ENCODE assay signal across 33 mouse cellular contexts in the genomic region with DNA sequence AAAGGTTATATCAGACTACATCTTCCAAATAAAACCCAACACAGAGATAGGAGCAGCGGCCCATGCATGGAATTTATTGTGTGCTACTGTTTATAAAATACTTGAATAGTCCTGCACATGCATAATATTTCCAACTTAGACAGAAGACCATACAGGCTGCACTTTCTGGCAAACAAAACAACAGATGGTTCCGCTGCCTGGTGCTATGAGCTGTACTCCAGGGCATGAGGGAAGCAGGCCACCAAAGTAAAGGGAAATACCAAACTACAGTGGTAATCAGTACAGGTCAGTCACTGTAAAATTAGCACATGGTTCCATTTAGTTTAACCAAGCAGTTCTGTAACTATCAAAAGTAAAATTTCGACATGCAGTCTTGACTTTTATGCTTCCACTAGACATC. TPM values are rescaled to one million over a fixed set of nuclear protein-coding genes. Genes with fewer than 3 reads are reported as not detected.
A peak's percentile ranks its signal among the peaks of the same experiment; 100 is the strongest.
DNase-seq lines count a peak whose midpoint lies in the region; ATAC-seq and TF ChIP-seq lines count a peak whose summit lies in the region.
"Had no signal": no experiment of that assay in that cellular context is flagged by ENCODE, and none has a peak within 500 bp of the region (broad histone marks: within the 10 kb centered on the region; RNA-seq: fewer than 3 reads in every experiment).

No protein-coding gene starts in this region.

- no peak overlapping the region for H3K9ac ChIP-seq in embryonic facial prominence, embryonic 11.5 days (replicated peaks; ENCODE audit: low read length)
- no peak overlapping the region for H3K9ac ChIP-seq in embryonic facial prominence, embryonic 12.5 days
- H3K9ac ChIP-seq: embryonic facial prominence, embryonic 15.5 days; heart, embryonic 13.5 days; hindbrain, embryonic 15.5 days; kidney, embryonic 15.5 days; liver, embryonic 12.5 days; liver, postnatal 0 days; midbrain, embryonic 13.5 days had no signal

- H3K4me2 ChIP-seq in embryonic facial prominence, embryonic 11.5 days (ENCODE audit: low read depth, low read length), result no peak overlapping the region
- no peak overlapping the region for H3K4me2 ChIP-seq in embryonic facial prominence, embryonic 12.5 days (replicated peaks)
- H3K4me2 ChIP-seq: embryonic facial prominence, embryonic 15.5 days; heart, embryonic 13.5 days; hindbrain, embryonic 15.5 days; kidney, embryonic 15.5 days; liver, embryonic 12.5 days; midbrain, embryonic 13.5 days had no signal

- H3K4me1 ChIP-seq in embryonic facial prominence, embryonic 11.5 days (ENCODE audit: control insufficient read depth, insufficient read depth, low read length), result no peaks in the 10 kb centered on the region
- H3K4me1 ChIP-seq in embryonic facial prominence, embryonic 10.5 days, result no peaks in the 10 kb centered on the region
- H3K4me1 ChIP-seq in embryonic facial prominence, embryonic 12.5 days, result no peaks in the 10 kb centered on the region
- H3K4me1 ChIP-seq: embryonic facial prominence, embryonic 15.5 days; heart, embryonic 13.5 days; hindbrain, embryonic 10.5 days; hindbrain, embryonic 15.5 days; kidney, embryonic 15.5 days; liver, embryonic 12.5 days; midbrain, embryonic 13.5 days had no signal

- H3K27me3 ChIP-seq in embryonic facial prominence, embryonic 11.5 days (ENCODE audit: control insufficient read depth, insufficient read depth, low read length), result no peaks in the 10 kb centered on the region
- H3K27me3 ChIP-seq in embryonic facial prominence, embryonic 10.5 days (replicated peaks; ENCODE audit: low read depth, poor library complexity, severe bottlenecking), result no peaks in the 10 kb centered on the region
- H3K27me3 ChIP-seq in embryonic facial prominence, embryonic 12.5 days, result no peaks in the 10 kb centered on the region
- H3K27me3 ChIP-seq: embryonic facial prominence, embryonic 15.5 days; heart, embryonic 13.5 days; hindbrain, embryonic 15.5 days; kidney, embryonic 15.5 days; liver, embryonic 12.5 days; megakaryocyte, embryonic 14.5 days; midbrain, embryonic 13.5 days had no signal

- no peaks in the 10 kb centered on the region; the same call in none of the 2 replicates for H3K36me3 ChIP-seq in embryonic facial prominence, embryonic 11.5 days (replicated peaks; ENCODE audit: control insufficient read depth, insufficient read depth, low read depth, low read length)
- peaks cover 74% of the 10 kb centered on the region for H3K36me3 ChIP-seq in embryonic facial prominence, embryonic 10.5 days (replicated peaks)
- H3K36me3 ChIP-seq in embryonic facial prominence, embryonic 12.5 days, result peaks cover 27% of the 10 kb centered on the region

- no peak for ATAC-seq in embryonic facial prominence, embryonic 11.5 days (replicated peaks; ENCODE audit: insufficient number of reproducible peaks, low FRiP score, low TSS enrichment, low read depth)
- peak; percentile 47; the same call in 1 of the 2 replicates for ATAC-seq in embryonic facial prominence, embryonic 12.5 days (ENCODE audit: insufficient number of reproducible peaks, insufficient read depth, low FRiP score, low TSS enrichment)
- ATAC-seq: forebrain, embryonic 16.5 days; inflammation-experienced regulatory T-cells, adult 6 months; liver, embryonic 12.5 days; liver, postnatal 0 days; lung, postnatal 0 days; midbrain, embryonic 13.5 days had no signal

- no peak for TF ChIP-seq CTCF in left cerebral cortex, adult 2 months (IDR thresholded peaks at IDR 0.05)

- H3K27ac ChIP-seq in embryonic facial prominence, embryonic 11.5 days (replicated peaks; ENCODE audit: low read depth, low read length), result no peak overlapping the region
- H3K27ac ChIP-seq in embryonic facial prominence, embryonic 10.5 days (replicated peaks), result no peak overlapping the region
- no peak overlapping the region for H3K27ac ChIP-seq in embryonic facial prominence, embryonic 12.5 days
- H3K27ac ChIP-seq in left cerebral cortex, adult 2 months, result no peak overlapping the region
- H3K27ac ChIP-seq: embryonic facial prominence, embryonic 15.5 days; heart, embryonic 13.5 days; hindbrain, embryonic 10.5 days; hindbrain, embryonic 15.5 days; kidney, embryonic 15.5 days; liver, embryonic 12.5 days; midbrain, embryonic 13.5 days; stomach, postnatal 0 days had no signal

- 74% methylated on average over 3 of the region's 3 CpGs for WGBS in embryonic facial prominence, embryonic 11.5 days
- 85% methylated on average over 3 of the region's 3 CpGs for WGBS in embryonic facial prominence, embryonic 10.5 days
- WGBS in embryonic facial prominence, embryonic 12.5 days, result 61% methylated on average over 3 of the region's 3 CpGs

- no peaks in the 10 kb centered on the region for H3K9me3 ChIP-seq in embryonic facial prominence, embryonic 11.5 days (replicated peaks; ENCODE audit: control insufficient read depth, low read length)
- H3K9me3 ChIP-seq in embryonic facial prominence, embryonic 10.5 days, result no peaks in the 10 kb centered on the region
- H3K9me3 ChIP-seq in embryonic facial prominence, embryonic 12.5 days, result no peaks in the 10 kb centered on the region
- H3K9me3 ChIP-seq: embryonic facial prominence, embryonic 15.5 days; heart, embryonic 13.5 days; hindbrain, embryonic 10.5 days; hindbrain, embryonic 15.5 days; kidney, embryonic 15.5 days; liver, embryonic 12.5 days; megakaryocyte, embryonic 14.5 days; midbrain, embryonic 13.5 days had no signal

- intact Hi-C loops in left cerebral cortex, adult 2 months (cut with DNase I), result no loop called here
- intact Hi-C loops in left cerebral cortex, postnatal 36 days (cut with DNase I), result no loop called here

- H3K4me3 ChIP-seq in embryonic facial prominence, embryonic 11.5 days (ENCODE audit: low read depth, low read length), result no peak overlapping the region
- no peak overlapping the region for H3K4me3 ChIP-seq in embryonic facial prominence, embryonic 10.5 days
- no peak overlapping the region for H3K4me3 ChIP-seq in embryonic facial prominence, embryonic 12.5 days
- no peak overlapping the region for H3K4me3 ChIP-seq in left cerebral cortex, adult 2 months
- H3K4me3 ChIP-seq: embryonic facial prominence, embryonic 15.5 days; heart, embryonic 13.5 days; hindbrain, embryonic 10.5 days; hindbrain, embryonic 15.5 days; kidney, embryonic 15.5 days; liver, embryonic 12.5 days; megakaryocyte, embryonic 14.5 days; midbrain, embryonic 13.5 days had no signal

- DNase-seq in embryonic facial prominence, embryonic 11.5 days (ENCODE audit: low spot score), result peak; percentile 42
- no peak for DNase-seq in embryonic facial prominence, embryonic 10.5 days (ENCODE audit: low spot score)
- peak; percentile 83 for DNase-seq in brain, adult 2 months (ENCODE audit: low read depth, low spot score)
- peak; percentile 33 for DNase-seq in cerebellum, adult 8-10 months
- DNase-seq in left cerebral cortex, adult 2 months (ENCODE audit: extremely low spot score in 1 of 2, low spot score in 2 of 2), result no peak
- DNase-seq in left cerebral cortex, postnatal 36 days (ENCODE audit: low spot score in 2 of 2), result no peak
- no peak for DNase-seq in ovary, postnatal 10 days (ENCODE audit: low spot score)
- DNase-seq: adrenal gland, postnatal 25 days; heart, postnatal 10 days; kidney, adult 11 months; kidney, postnatal 25 days; left cerebral cortex, postnatal 4 days; liver, postnatal 0 days; lung, postnatal 4 days; right cerebral cortex, postnatal 25 days; thymus, adult 18-20 months; thymus, postnatal 25 days had no signal

RNA-seq across cellular contexts. Expression of a gene that starts 3.3 kb away (rescaled TPM):
- polyA plus RNA-seq in embryonic facial prominence, embryonic 11.5 days (2014; fragmentation: Nextera tagmentation; extraction: Ambion mirVana), result 0.53 and 0.66 TPM in 2 replicates
- 0.67 and 1.3 TPM in 2 replicates for polyA plus RNA-seq in embryonic facial prominence, embryonic 10.5 days (2016; fragmentation: Nextera tagmentation; extraction: Ambion mirVana)
- polyA plus RNA-seq in embryonic facial prominence, embryonic 12.5 days (2016; fragmentation: Nextera tagmentation; extraction: Ambion mirVana), result 1.4 and 1.6 TPM in 2 replicates
- 1 to 10 TPM in 1 of 2 experiments, under 1 TPM in 1; 0.97 to 1.2 TPM for total RNA-seq in left cerebral cortex, adult 2 months (2021)
- 1 to 10 TPM in 1 of 2 experiments, under 1 TPM in 1; 0.44 to 1.1 TPM for total RNA-seq in left cerebral cortex, postnatal 36 days (2021)

RNA-seq across cellular contexts. Expression of a gene that starts 20.0 kb away (rescaled TPM):
- polyA plus RNA-seq in embryonic facial prominence, embryonic 11.5 days (2014; fragmentation: Nextera tagmentation; extraction: Ambion mirVana), result 27.8 and 30.0 TPM in 2 replicates
- 22.7 and 27.0 TPM in 2 replicates for polyA plus RNA-seq in embryonic facial prominence, embryonic 10.5 days (2016; fragmentation: Nextera tagmentation; extraction: Ambion mirVana)
- polyA plus RNA-seq in embryonic facial prominence, embryonic 12.5 days (2016; fragmentation: Nextera tagmentation; extraction: Ambion mirVana), result 30.8 and 34.0 TPM in 2 replicates
- total RNA-seq in left cerebral cortex, adult 2 months (2021), result 10 to 100 TPM; 64.9 to 66.2 TPM
- total RNA-seq in left cerebral cortex, postnatal 36 days (2021), result 10 to 100 TPM; 61.6 to 69.9 TPM

RNA-seq across cellular contexts. Expression of a gene that starts 46.4 kb away (rescaled TPM):
- 54.6 and 62.5 TPM in 2 replicates for polyA plus RNA-seq in embryonic facial prominence, embryonic 11.5 days (2014; fragmentation: Nextera tagmentation; extraction: Ambion mirVana)
- 43.4 and 46.3 TPM in 2 replicates for polyA plus RNA-seq in embryonic facial prominence, embryonic 10.5 days (2016; fragmentation: Nextera tagmentation; extraction: Ambion mirVana)
- polyA plus RNA-seq in embryonic facial prominence, embryonic 12.5 days (2016; fragmentation: Nextera tagmentation; extraction: Ambion mirVana), result 59.5 and 62.4 TPM in 2 replicates
- 100 to 1,000 TPM; 267 to 280 TPM for total RNA-seq in left cerebral cortex, adult 2 months (2021)
- 100 to 1,000 TPM; 270 to 289 TPM for total RNA-seq in left cerebral cortex, postnatal 36 days (2021)

RNA-seq across cellular contexts. Expression of a gene that starts 48.0 kb away (rescaled TPM):
- polyA plus RNA-seq in embryonic facial prominence, embryonic 11.5 days (2014; fragmentation: Nextera tagmentation; extraction: Ambion mirVana), result 0.31 and 0.46 TPM in 2 replicates
- polyA plus RNA-seq in embryonic facial prominence, embryonic 10.5 days (2016; fragmentation: Nextera tagmentation; extraction: Ambion mirVana), result 0.47 and 1.1 TPM in 2 replicates
- polyA plus RNA-seq in embryonic facial prominence, embryonic 12.5 days (2016; fragmentation: Nextera tagmentation; extraction: Ambion mirVana), result 0.18 and 0.67 TPM in 2 replicates
- 1 to 10 TPM in 1 of 2 experiments, under 1 TPM in 1; 0.95 to 2.2 TPM for total RNA-seq in left cerebral cortex, adult 2 months (2021)
- total RNA-seq in left cerebral cortex, postnatal 36 days (2021), result 1 to 10 TPM in 1 of 2 experiments, under 1 TPM in 1; 0.57 to 2.6 TPM
- total RNA-seq: heart, adult 8-10 months; MEL had no signal
- polyA plus RNA-seq: inflammation-experienced regulatory T-cells, adult 6 months; spleen, adult 2 months had no signal

Comparison
In these comparisons a context has a peak if more than half of its experiments do, and no peak if none do; other contexts are left out.
1. DNase-seq: peak in embryonic facial prominence, embryonic 11.5 days (single experiment), brain, adult 2 months (single experiment) and cerebellum, adult 8-10 months (single experiment); none in embryonic facial prominence, embryonic 10.5 days (single experiment), left cerebral cortex, adult 2 months (0 of 2), left cerebral cortex, postnatal 36 days (0 of 2) and ovary, postnatal 10 days (single experiment).